Mouse (Mus musculus) embryonic fibroblast, embryonic 13.5 days (primary cell): ENCODE data around the gene Jam3.

Source experiments
- CTCF ChIP-seq: IDR thresholded peaks from 2 replicates; pipeline ENCODE4 v1.5.1; 2011; ENCODE audit warnings: mild to moderate bottlenecking, control low read depth, low read length, moderate library complexity, borderline replicate concordance; ENCODE audit not compliant: insufficient read depth
- POLR2A ChIP-seq: IDR thresholded peaks from 2 replicates; pipeline ENCODE4 v1.6.1; 2011; ENCODE audit warnings: low read depth, mild to moderate bottlenecking, control low read depth, low read length, moderate library complexity

- TF ChIP-seq POLR2A = no peak
- TF ChIP-seq CTCF = no peak
Observed at GRCm38 (mm10) chr9:27164957-27165356, 9.7 kb upstream of the Jam3 start.
